Mouse (Mus musculus): ENCODE results near the gene Ralb. TPM values are rescaled to one million over a fixed set of nuclear protein-coding genes. Genes with fewer than 3 reads are reported as not detected.

Ralb gene
- 44.0 and 47.7 TPM in 2 replicates for polyA plus RNA-seq (2012; rRNA removed)

GRCm38 (mm10) chr1:119504260-119505062 is at the start of gene Ralb:
Gene Ralb, minus strand, starts transcription at chr1:119504794.

GRCm38 (mm10) chr1:119525689-119526591 is 21.3 kb upstream of the Ralb start, which contains the start of gene Tmem185b:
Gene Tmem185b, plus strand, starts transcription at chr1:119526160.

GRCm38 (mm10) chr1:119421576-119422421 is 82.8 kb downstream of the Ralb start, which contains the start of gene Inhbb:
Gene Inhbb, minus strand, starts transcription at chr1:119422248.

Other genes starting within 250 kb of the Ralb start
- 308 and 348 TPM in 2 replicates for gene Inhbb, start 82.5 kb downstream of the Ralb start, polyA plus RNA-seq (2012; rRNA removed)
- gene Tmem185b, start 21.4 kb upstream of the Ralb start, polyA plus RNA-seq (2012; rRNA removed), result 45.9 and 57.1 TPM in 2 replicates
- 7.3 and 9.9 TPM in 2 replicates for gene Epb41l5, start 144.2 kb upstream of the Ralb start, polyA plus RNA-seq (2012; rRNA removed)

All from ovary, adult 2 months (tissue).